Mouse (Mus musculus) heart, embryonic 16.5 days (tissue): ENCODE results near the gene Gm9903. TPM values are rescaled to one million over a fixed set of nuclear protein-coding genes. Genes with fewer than 3 reads are reported as not detected.

ENCODE experiments used
- ATAC-seq: fragments of 200-750 bp; cut with Nextera tagmentation; replicated peaks from 2 replicates; pipeline ENCODE4 v1.8.0; 2017; ENCODE audit warnings: moderate number of reproducible peaks; ENCODE audit not compliant: insufficient read depth, low FRiP score; ENCODE audit errors: extremely low read depth
- H3K27ac ChIP-seq: fragments of 300-500 bp; sonication (generic); 2 replicates; pipeline ENCODE4 v1.5.1; 2014; ENCODE audit warnings: mild to moderate bottlenecking, low read length, control low read depth, moderate library complexity
- H3K27me3 ChIP-seq: fragments of 300-500 bp; sonication (generic); 2 replicates; pipeline ENCODE4 v1.6.1; 2014; ENCODE audit warnings: low read length, mixed read lengths; ENCODE audit not compliant: control insufficient read depth, insufficient read depth
- H3K36me3 ChIP-seq: fragments of 300-500 bp; sonication (generic); 2 replicates; pipeline ENCODE4 v1.6.1; 2014; ENCODE audit not compliant: control insufficient read depth, insufficient read depth
- H3K4me1 ChIP-seq: fragments of 300-500 bp; sonication (generic); 2 replicates; pipeline ENCODE4 v1.6.1; 2014; ENCODE audit warnings: low read length, mixed read lengths; ENCODE audit not compliant: control insufficient read depth, insufficient read depth
- H3K4me2 ChIP-seq: fragments of 300-500 bp; sonication (generic); 2 replicates; pipeline ENCODE4 v1.6.1; 2014; ENCODE audit warnings: low read depth, mild to moderate bottlenecking, control low read depth, low read length
- H3K4me3 ChIP-seq: fragments of 300-500 bp; sonication (generic); 2 replicates; pipeline ENCODE4 v1.5.1; 2014; ENCODE audit warnings: mild to moderate bottlenecking, control low read depth, low read length
- H3K9ac ChIP-seq: fragments of 300-500 bp; sonication (generic); 2 replicates; pipeline ENCODE4 v1.6.1; 2014; ENCODE audit warnings: low read length, control low read depth
- H3K9me3 ChIP-seq: fragments of 300-500 bp; sonication (generic); replicated peaks from 2 replicates; pipeline ENCODE4 v1.6.1; 2016; ENCODE audit warnings: low read length; ENCODE audit not compliant: control insufficient read depth
- WGBS: fragments of 180-500 bp; shearing (Covaris S2); extraction: QIAGEN DNeasy Blood & Tissue Kit; methylation state at CpG from one replicate; pipeline ENCODE4 v1.1.7; 2014; 5-methylcytosine and 5-hydroxymethylcytosine counted together
- polyA plus RNA-seq: library from polyadenylated mRNA; unstranded; fragments of >200 nt; fragmentation: Nextera tagmentation; extraction: Ambion mirVana; gene quantifications from 2 replicates; pipeline ENCODE4 v1.2.1, GENCODE M21; 2015

Gm9903 gene
- polyA plus RNA-seq, 1 experiment from 2014 or later = 1.00 TPM

GRCm38 (mm10) chr5:33675964-33676363, 46.2 kb downstream of the Gm9903 start:
- 0% methylated on average over 1 of the region's 1 CpGs for WGBS
- ATAC-seq = no peak

GRCm38 (mm10) chr5:33678244-33678643, 48.5 kb downstream of the Gm9903 start:
- H3K27ac ChIP-seq = no peak overlapping the region
- WGBS = 73% methylated on average over 5 of the region's 5 CpGs

More at GRCm38 (mm10) chr5:33675964-33676363, 46.2 kb downstream of the Gm9903 start:
- Histone ChIP-seq H3K4me1 (peaks cover 5% of the 10 kb centered on the region; the same call in 1 of the 2 replicates), H3K9ac (no peak overlapping the region), H3K9me3 (no peaks in the 10 kb centered on the region), H3K27ac (no peak overlapping the region), H3K4me3 (no peak overlapping the region), H3K4me2 (no peak overlapping the region), H3K27me3 (no peaks in the 10 kb centered on the region), H3K36me3 (peaks cover 17% of the 10 kb centered on the region)

GRCm38 (mm10) chr5:33681044-33681443, 51.3 kb downstream of the Gm9903 start:
- Histone ChIP-seq H3K4me2 (no peak overlapping the region), H3K9ac (no peak overlapping the region), H3K4me3 (no peak overlapping the region), H3K36me3 (no peaks in the 10 kb centered on the region), H3K27ac (no peak overlapping the region), H3K9me3 (no peaks in the 10 kb centered on the region), H3K4me1 (no peaks in the 10 kb centered on the region), H3K27me3 (no peaks in the 10 kb centered on the region)
- ATAC-seq = no peak
- WGBS = 50% methylated on average over 3 of the region's 3 CpGs

More at GRCm38 (mm10) chr5:33678244-33678643, 48.5 kb downstream of the Gm9903 start:
- Histone ChIP-seq H3K27me3 (no peaks in the 10 kb centered on the region), H3K9ac (no peak overlapping the region), H3K4me1 (peaks cover 5% of the 10 kb centered on the region; the same call in 1 of the 2 replicates), H3K4me2 (no peak overlapping the region), H3K9me3 (no peaks in the 10 kb centered on the region), H3K4me3 (no peak overlapping the region), H3K36me3 (peaks cover under 1% of the 10 kb centered on the region; the same call in 1 of the 2 replicates)
- no peak for ATAC-seq

Other genes starting within 250 kb of the Gm9903 start
- not detected in 2 replicates for gene Nkx1-1, start 195.9 kb upstream of the Gm9903 start, polyA plus RNA-seq
- 52.2 and 56.2 TPM in 2 replicates for gene Fam53a, start 290 bp upstream of the Gm9903 start, polyA plus RNA-seq
- 119 and 138 TPM in 2 replicates for gene Slbp, start 22.6 kb downstream of the Gm9903 start, polyA plus RNA-seq
- gene Tacc3, start 28.2 kb downstream of the Gm9903 start, polyA plus RNA-seq = 114 and 122 TPM in 2 replicates
- 37.1 and 37.4 TPM in 2 replicates for gene Tmem129, start 28.5 kb downstream of the Gm9903 start, polyA plus RNA-seq
- gene Fgfr3, start 91.7 kb downstream of the Gm9903 start, polyA plus RNA-seq = 3.9 and 8.8 TPM in 2 replicates
- 45.8 and 52.4 TPM in 2 replicates for gene Letm1, start 152.9 kb downstream of the Gm9903 start, polyA plus RNA-seq
- 24.3 and 28.1 TPM in 2 replicates for gene Nsd2, start 190.8 kb downstream of the Gm9903 start, polyA plus RNA-seq